Mouse (Mus musculus): Measurements from ENCODE around the gene Cav2.

The Cav2 gene

GRCm38 (mm10) chr6:17280939-17281756 lies at the start of gene Cav2:
Gene Cav2, plus strand, starts transcription at chr6:17281185.
- DNase-seq (ENCODE audit: low spot score): peak; percentile 28

- no peak for DNase-seq (ENCODE audit: low spot score)
Measured at GRCm38 (mm10) chr6:17239693-17240092, 41.3 kb upstream of the Cav2 start.

GRCm38 (mm10) chr6:17241013-17241412 lies 40.0 kb upstream of the Cav2 start:
- DNase-seq (ENCODE audit: low spot score): no peak

- DNase-seq (ENCODE audit: low spot score): no peak
Measured at GRCm38 (mm10) chr6:17246959-17247358, 34.0 kb upstream of the Cav2 start.

GRCm38 (mm10) chr6:17247673-17248072 lies 33.3 kb upstream of the Cav2 start:
- DNase-seq (ENCODE audit: low spot score): no peak

GRCm38 (mm10) chr6:17248241-17248640 lies 32.7 kb upstream of the Cav2 start:
- no peak for DNase-seq (ENCODE audit: low spot score)

GRCm38 (mm10) chr6:17251958-17252357 lies 29.0 kb upstream of the Cav2 start:
- DNase-seq (ENCODE audit: low spot score): no peak

- DNase-seq (ENCODE audit: low spot score): no peak
Measured at GRCm38 (mm10) chr6:17258142-17258541, 22.8 kb upstream of the Cav2 start.

- DNase-seq (ENCODE audit: low spot score): no peak
Measured at GRCm38 (mm10) chr6:17258911-17259310, 22.1 kb upstream of the Cav2 start.

GRCm38 (mm10) chr6:17262786-17263185 lies 18.2 kb upstream of the Cav2 start:
- DNase-seq (ENCODE audit: low spot score): no peak

- DNase-seq (ENCODE audit: low spot score): no peak
Measured at GRCm38 (mm10) chr6:17265043-17265442, 15.9 kb upstream of the Cav2 start.

GRCm38 (mm10) chr6:17266466-17266865 lies 14.5 kb upstream of the Cav2 start:
- DNase-seq (ENCODE audit: low spot score): no peak

- DNase-seq (ENCODE audit: low spot score): no peak
Measured at GRCm38 (mm10) chr6:17278366-17278765, 2.6 kb upstream of the Cav2 start.

GRCm38 (mm10) chr6:17281757-17282092 lies 740 bp downstream of the Cav2 start:
- DNase-seq (ENCODE audit: low spot score): no peak

- no peak for DNase-seq (ENCODE audit: low spot score)
Measured at GRCm38 (mm10) chr6:17282159-17282558, 1.2 kb downstream of the Cav2 start.

GRCm38 (mm10) chr6:17283834-17284233 lies 2.8 kb downstream of the Cav2 start:
- no peak for DNase-seq (ENCODE audit: low spot score)

GRCm38 (mm10) chr6:17286381-17286780 lies 5.4 kb downstream of the Cav2 start:
- no peak for DNase-seq (ENCODE audit: low spot score)

- DNase-seq (ENCODE audit: low spot score): no peak
Measured at GRCm38 (mm10) chr6:17295116-17295515, 14.1 kb downstream of the Cav2 start.

GRCm38 (mm10) chr6:17305954-17306601 lies 25.1 kb downstream of the Cav2 start, which contains the start of gene Cav1:
Gene Cav1, plus strand, starts transcription at chr6:17306335.
- peak; percentile 56 for DNase-seq (ENCODE audit: low spot score)

GRCm38 (mm10) chr6:17306602-17307325 lies 25.8 kb downstream of the Cav2 start:
- no peak for DNase-seq (ENCODE audit: low spot score)

- peak; percentile 29 for DNase-seq (ENCODE audit: low spot score)
Measured at GRCm38 (mm10) chr6:17307461-17308115, 26.6 kb downstream of the Cav2 start.

- DNase-seq (ENCODE audit: low spot score): no peak
Measured at GRCm38 (mm10) chr6:17308661-17309060, 27.7 kb downstream of the Cav2 start.

Measured in yolk sac, embryonic 10.5 days (tissue).